Mouse (Mus musculus) ES-E14 (cell line): Measurements from ENCODE around the gene Cenpa.

Source experiments
- HCFC1 ChIP-seq: IDR thresholded peaks from 2 replicates; pipeline ENCODE4 v1.6.1; 2012; ENCODE audit warnings: low read length, inconsistent platforms, borderline replicate concordance; ENCODE audit not compliant: insufficient read depth
- ZC3H11A ChIP-seq: IDR thresholded peaks from 2 replicates; pipeline ENCODE4 v1.6.1; 2012; ENCODE audit warnings: low read depth, mild to moderate bottlenecking, inconsistent platforms, low read length, borderline replicate concordance

GRCm38 (mm10) chr5:30619211-30619610 is 47.4 kb upstream of the Cenpa start:
- TF ChIP-seq HCFC1 (no peak), ZC3H11A (no peak)
